Mouse (Mus musculus): Measurements from ENCODE around the gene Gm28053. TPM values are rescaled to one million over a fixed set of nuclear protein-coding genes. Genes with fewer than 3 reads are reported as not detected.

The Gm28053 gene
- polyA plus RNA-seq, 1 experiment from 2014 or later, result 13.9 TPM

- peak; percentile 16 for DNase-seq (ENCODE audit: low spot score)
Measured at GRCm38 (mm10) chr6:48740501-48741169, 22.2 kb downstream of the Gm28053 start.

GRCm38 (mm10) chr6:48741273-48741672 is 22.9 kb downstream of the Gm28053 start:
- DNase-seq (ENCODE audit: low spot score), result peak; percentile 55

GRCm38 (mm10) chr6:48741711-48742206 is 23.4 kb downstream of the Gm28053 start:
- peak; percentile 47 for DNase-seq (ENCODE audit: low spot score)

- no peak for DNase-seq (ENCODE audit: low spot score)
Measured at GRCm38 (mm10) chr6:48742422-48743351, 24.3 kb downstream of the Gm28053 start.

- DNase-seq (ENCODE audit: low spot score), result no peak
Measured at GRCm38 (mm10) chr6:48745490-48745889, 27.1 kb downstream of the Gm28053 start.

GRCm38 (mm10) chr6:48745959-48746889 is 27.8 kb downstream of the Gm28053 start, which contains the start of gene Gimap5:
TSS of gene Gimap5 (plus strand) at chr6:48746197.
- DNase-seq (ENCODE audit: low spot score), result peak; percentile 80

GRCm38 (mm10) chr6:48747091-48747966 is 28.9 kb downstream of the Gm28053 start:
- peak; percentile 24 for DNase-seq (ENCODE audit: low spot score)

GRCm38 (mm10) chr6:48763567-48764270 is 45.3 kb downstream of the Gm28053 start:
- DNase-seq (ENCODE audit: low spot score), result no peak

GRCm38 (mm10) chr6:48764496-48764895 is 46.1 kb downstream of the Gm28053 start:
- DNase-seq (ENCODE audit: low spot score), result no peak

GRCm38 (mm10) chr6:48768178-48768869 is 49.9 kb downstream of the Gm28053 start:
- peak; percentile 79 for DNase-seq (ENCODE audit: low spot score)

GRCm38 (mm10) chr6:48768933-48769332 is 50.5 kb downstream of the Gm28053 start:
- no peak for DNase-seq (ENCODE audit: low spot score)

GRCm38 (mm10) chr6:48770696-48771095 is 52.3 kb downstream of the Gm28053 start, which contains the start of gene Gimap3:
TSS of gene Gimap3 (minus strand) at chr6:48770851.
- DNase-seq (ENCODE audit: low spot score), result no peak

- peak; percentile 84 for DNase-seq (ENCODE audit: low spot score)
Measured at GRCm38 (mm10) chr6:48772030-48772429, 53.6 kb downstream of the Gm28053 start.

- DNase-seq (ENCODE audit: low spot score), result no peak
Measured at GRCm38 (mm10) chr6:48784406-48784805, 66.0 kb downstream of the Gm28053 start.

GRCm38 (mm10) chr6:48785189-48785588 is 66.8 kb downstream of the Gm28053 start:
- DNase-seq (ENCODE audit: low spot score), result no peak

GRCm38 (mm10) chr6:48785601-48786000 is 67.2 kb downstream of the Gm28053 start:
- no peak for DNase-seq (ENCODE audit: low spot score)

- DNase-seq (ENCODE audit: low spot score), result no peak
Measured at GRCm38 (mm10) chr6:48787867-48788266, 69.5 kb downstream of the Gm28053 start.

- DNase-seq (ENCODE audit: low spot score), result peak; percentile 47
Measured at GRCm38 (mm10) chr6:48801897-48802296, 83.5 kb downstream of the Gm28053 start.
